Mouse (Mus musculus): ENCODE results near the gene Zswim4.

The Zswim4 gene

GRCm38 (mm10) chr8:84223322-84224029 lies 13.4 kb downstream of the Zswim4 start:
- no peak for DNase-seq

- DNase-seq, result no peak
Measured at GRCm38 (mm10) chr8:84222566-84223165, 14.2 kb downstream of the Zswim4 start.

- DNase-seq, result peak; percentile 42 to 44
Measured at GRCm38 (mm10) chr8:84220105-84220504, 16.8 kb downstream of the Zswim4 start.

- no peak for DNase-seq
Measured at GRCm38 (mm10) chr8:84218143-84218542, 18.7 kb downstream of the Zswim4 start.

GRCm38 (mm10) chr8:84217206-84217605 lies 19.6 kb downstream of the Zswim4 start:
- DNase-seq, result no peak

- DNase-seq, result no peak
Measured at GRCm38 (mm10) chr8:84213277-84213676, 23.6 kb downstream of the Zswim4 start.

GRCm38 (mm10) chr8:84211881-84212563 lies 24.8 kb downstream of the Zswim4 start:
- DNase-seq, result no peak

GRCm38 (mm10) chr8:84211202-84211601 lies 25.7 kb downstream of the Zswim4 start:
- DNase-seq, result peak; percentile 23 to 30

GRCm38 (mm10) chr8:84210167-84210791 lies 26.6 kb downstream of the Zswim4 start:
- peak; percentile 94 for DNase-seq

GRCm38 (mm10) chr8:84208381-84209380 lies 28.2 kb downstream of the Zswim4 start:
- peak; percentile 40 to 41 for DNase-seq

- peak; percentile 35 to 38 for DNase-seq
Measured at GRCm38 (mm10) chr8:84207811-84208210, 29.0 kb downstream of the Zswim4 start.

- DNase-seq, result peak; percentile 42 to 45
Measured at GRCm38 (mm10) chr8:84206666-84207065, 30.2 kb downstream of the Zswim4 start.

GRCm38 (mm10) chr8:84205073-84205472 lies 31.8 kb downstream of the Zswim4 start:
- no peak for DNase-seq

GRCm38 (mm10) chr8:84203975-84204772 lies 32.7 kb downstream of the Zswim4 start:
- peak; percentile 75 to 78 for DNase-seq

GRCm38 (mm10) chr8:84202938-84203917 lies 33.6 kb downstream of the Zswim4 start:
- peak; percentile 91 to 93 for DNase-seq

- DNase-seq, result peak; percentile 55 to 56
Measured at GRCm38 (mm10) chr8:84202466-84202865, 34.4 kb downstream of the Zswim4 start.

GRCm38 (mm10) chr8:84201545-84202245 lies 35.2 kb downstream of the Zswim4 start:
- DNase-seq, result peak; percentile 72 to 76

- peak; percentile 83 to 84 for DNase-seq
Measured at GRCm38 (mm10) chr8:84200652-84201544, 36.0 kb downstream of the Zswim4 start.
